Mouse (Mus musculus) spleen, postnatal 4 days (tissue): ENCODE data around the gene Adra1b.

Experiments used
- DNase-seq, 2 experiments: peaks; one replicate each; pipeline ENCODE4 v3.0.0; 2022; ENCODE audit warnings: low spot score in 2 of 2

The Adra1b gene

GRCm38 (mm10) chr11:43820552-43821460 lies 80.2 kb downstream of the Adra1b start:
- no peak for DNase-seq

- DNase-seq = no peak
Measured at GRCm38 (mm10) chr11:43817368-43817923, 83.6 kb downstream of the Adra1b start.

GRCm38 (mm10) chr11:43812535-43812934 lies 88.5 kb downstream of the Adra1b start:
- DNase-seq = no peak

DNA sequence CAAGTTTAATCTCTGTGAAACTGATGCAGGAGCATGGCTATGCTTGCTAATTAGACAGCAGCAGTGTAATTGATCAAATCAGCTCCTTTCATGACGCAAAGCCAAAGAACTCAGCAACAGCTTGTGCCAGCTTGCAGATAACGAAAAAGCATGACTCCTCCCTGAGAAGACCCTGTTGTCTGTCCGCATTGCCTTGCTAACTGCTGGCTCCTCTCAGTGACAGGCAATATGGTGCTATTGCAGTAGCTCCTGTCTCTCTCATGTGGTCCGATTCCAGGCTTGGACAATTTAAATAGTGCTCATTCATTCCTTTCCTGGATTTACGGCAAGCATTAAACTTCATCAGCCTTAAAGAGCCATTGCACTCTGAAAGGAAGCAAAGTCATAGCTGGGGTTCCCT lies 93.3 kb downstream of the Adra1b start:
- no peak for DNase-seq

DNA sequence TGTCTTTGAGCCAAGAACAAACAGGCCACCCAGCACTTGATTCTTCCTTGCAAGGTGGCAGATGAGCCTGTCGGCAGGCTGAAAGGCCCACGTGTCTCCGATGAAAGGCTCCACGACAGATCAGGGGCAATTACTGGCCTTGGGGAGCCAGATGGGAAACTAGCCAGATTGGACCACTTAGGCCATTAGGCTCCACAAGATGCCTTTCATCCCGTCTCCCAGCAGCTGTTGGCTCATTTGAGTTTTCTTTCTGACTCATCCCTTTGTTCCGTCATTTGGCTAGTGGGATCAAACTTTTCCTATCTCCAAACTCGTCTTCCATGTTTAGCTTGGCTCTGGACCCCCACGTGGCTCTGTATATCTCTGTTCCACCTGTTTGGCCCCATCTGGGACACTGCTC lies 105.0 kb downstream of the Adra1b start:
- DNase-seq = no peak

- no peak for DNase-seq
Measured at GRCm38 (mm10) chr11:43790446-43790845, 110.6 kb downstream of the Adra1b start.

GRCm38 (mm10) chr11:43783772-43784171 lies 117.2 kb downstream of the Adra1b start:
- DNase-seq = peak; percentile 21 to 70

GRCm38 (mm10) chr11:43783106-43783505 lies 117.9 kb downstream of the Adra1b start:
- no peak for DNase-seq

DNA sequence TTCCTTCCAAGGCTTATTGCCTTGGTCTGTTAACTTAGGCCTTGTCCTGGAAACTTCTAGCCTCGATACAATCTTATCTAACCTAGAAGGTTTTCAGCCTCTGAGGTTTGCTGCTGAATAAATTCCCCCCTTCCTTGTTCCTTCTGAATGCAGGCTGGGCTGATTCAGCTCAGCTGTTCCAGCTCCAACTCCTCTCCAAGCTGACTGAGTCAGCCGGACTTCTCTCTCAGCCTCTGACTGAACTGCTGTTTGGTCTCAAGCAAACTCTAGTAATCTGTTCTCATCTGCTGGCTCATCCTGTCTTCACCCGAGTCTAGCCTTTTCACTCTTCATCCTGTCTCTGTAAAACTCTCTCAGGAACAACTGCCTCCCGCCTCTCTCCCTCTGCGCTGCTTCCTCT lies 121.5 kb downstream of the Adra1b start:
- DNase-seq = no peak

DNA sequence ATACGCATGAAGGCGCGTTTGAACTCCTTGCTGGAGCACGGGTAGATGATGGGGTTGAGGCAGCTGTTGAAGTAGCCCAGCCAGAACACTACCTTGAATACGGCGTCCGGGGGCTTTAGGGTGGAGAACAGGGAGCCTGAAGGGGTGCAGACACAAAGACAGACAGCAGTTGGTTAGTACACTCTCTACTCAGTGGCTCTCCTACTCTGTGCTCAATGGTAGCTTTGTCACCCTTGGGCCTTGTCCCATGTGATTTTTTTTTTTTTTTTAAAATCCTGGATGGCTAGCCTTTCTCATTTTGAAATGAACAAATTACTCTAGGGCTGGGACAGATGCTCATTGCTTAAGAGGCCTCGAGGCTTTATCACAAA lies 124.7 kb downstream of the Adra1b start:
- no peak for DNase-seq

DNA sequence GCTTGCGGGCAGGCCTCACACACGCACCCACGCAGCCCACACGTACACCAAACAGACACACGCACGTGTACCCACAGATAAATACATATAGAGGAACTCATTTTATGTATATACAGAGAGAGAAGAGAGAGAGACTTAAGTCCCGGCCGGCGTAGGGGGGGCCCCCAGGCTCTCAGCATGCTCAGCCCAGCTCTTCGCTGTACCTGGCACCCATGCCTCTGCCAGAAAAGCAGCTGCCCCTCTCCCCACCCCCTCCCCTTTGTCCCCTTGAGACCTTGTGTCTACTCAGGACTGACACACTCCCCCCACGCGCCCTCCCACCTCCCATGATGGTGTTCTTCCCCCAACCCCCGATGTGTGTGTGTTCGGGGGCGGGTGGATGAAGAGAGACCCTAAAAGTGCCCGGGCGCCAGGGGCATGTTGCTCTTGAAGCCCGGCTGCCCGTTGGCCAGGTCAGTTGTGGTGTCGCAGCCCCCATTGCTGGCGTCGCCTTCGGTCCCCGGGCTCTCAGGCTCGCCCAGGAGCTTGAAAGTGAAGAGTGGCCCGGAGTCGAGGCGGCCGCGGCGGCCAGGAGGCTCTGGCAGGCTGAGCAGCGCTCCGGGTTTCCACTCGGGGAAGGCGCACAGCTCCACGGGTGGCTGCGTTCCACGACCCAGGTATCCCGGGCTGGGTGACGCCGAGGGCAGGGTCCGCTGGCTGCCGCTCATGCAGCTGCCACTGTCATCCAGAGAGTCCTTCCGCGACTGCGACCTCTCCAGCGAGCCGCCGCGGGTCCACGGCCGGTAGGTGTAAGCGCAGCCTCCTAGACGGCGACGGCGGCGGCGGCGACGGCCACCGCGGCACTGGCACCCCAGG lies 125.3 kb downstream of the Adra1b start:
- DNase-seq = peak; percentile 13 to 62

DNA sequence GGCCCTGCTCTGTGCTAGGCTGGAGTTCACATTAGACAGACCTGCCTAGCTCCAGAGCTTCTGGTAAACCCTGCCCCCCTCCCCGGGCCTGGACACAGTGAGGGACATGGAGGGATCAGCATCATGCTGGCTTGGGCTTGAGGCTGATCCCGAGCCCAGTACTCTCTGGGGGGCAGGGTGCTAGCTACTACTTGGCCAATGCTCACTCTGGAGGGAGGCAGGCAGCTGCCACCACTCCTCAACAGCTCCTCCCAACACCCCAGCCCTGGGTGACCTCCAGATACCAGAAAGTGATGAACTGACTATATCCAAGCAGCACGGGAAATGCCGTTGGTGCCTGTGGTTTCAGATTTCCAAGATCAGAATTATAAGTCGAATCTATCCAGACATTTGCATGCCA lies 127.3 kb downstream of the Adra1b start:
- DNase-seq = no peak

- no peak for DNase-seq
Measured at GRCm38 (mm10) chr11:43770110-43770509, 130.9 kb downstream of the Adra1b start.

DNA sequence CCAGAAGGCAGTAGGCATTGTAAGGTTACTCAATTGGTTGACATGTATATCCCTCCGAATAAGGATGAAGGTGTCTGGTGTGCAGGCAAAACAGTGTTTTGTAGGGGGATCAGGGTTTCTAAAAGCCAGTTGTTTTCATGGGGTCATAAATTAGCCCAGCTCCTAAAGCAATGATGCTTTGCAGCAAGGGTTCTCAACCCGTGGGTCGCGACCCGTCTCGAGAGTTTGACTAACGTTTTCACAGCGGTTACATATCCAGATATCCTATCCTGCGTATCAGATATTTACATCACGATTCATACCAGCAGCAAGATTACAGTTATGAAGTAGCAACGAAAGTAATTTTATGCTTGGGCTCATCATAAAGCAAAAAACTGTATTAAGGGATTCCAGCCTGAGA lies 133.3 kb downstream of the Adra1b start:
- no peak for DNase-seq

DNA sequence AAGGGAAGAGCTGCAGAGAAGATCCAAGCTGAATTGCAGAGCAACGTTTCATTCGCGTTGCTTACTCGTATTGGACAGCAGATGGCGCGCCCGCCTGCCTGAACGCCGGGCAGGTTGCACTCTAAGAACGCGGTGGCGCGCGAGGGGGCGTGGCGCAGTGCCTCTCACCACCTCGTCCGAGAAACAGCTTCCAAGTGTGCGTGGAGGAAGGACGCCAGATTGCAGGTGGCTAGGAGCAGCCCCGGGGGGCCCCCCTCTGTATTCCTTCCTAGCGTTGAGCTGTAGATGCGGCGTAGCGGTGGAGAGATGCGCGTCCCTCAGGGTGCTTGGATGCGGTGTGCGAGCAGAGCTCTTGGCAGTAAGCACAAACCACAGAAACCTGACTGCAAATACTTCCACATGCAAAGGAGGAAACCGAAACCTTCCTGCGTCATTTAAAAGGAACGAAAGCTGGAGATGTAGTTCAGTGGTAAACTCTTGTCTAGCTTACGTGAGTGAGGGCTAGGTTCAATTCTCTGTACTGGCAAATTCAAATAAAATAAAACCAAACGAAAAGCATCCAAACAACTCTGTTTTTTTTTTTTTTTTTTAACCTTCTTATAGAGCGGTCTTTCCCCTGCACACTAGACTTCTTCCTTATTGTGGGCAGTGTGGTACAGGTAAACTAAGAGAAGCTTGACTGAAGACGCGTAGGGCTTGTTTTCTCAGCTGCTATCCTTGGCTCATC lies 133.9 kb downstream of the Adra1b start:
- peak; percentile 57 to 77 for DNase-seq

- DNase-seq = no peak
Measured at GRCm38 (mm10) chr11:43758436-43758835, 142.6 kb downstream of the Adra1b start.

- no peak for DNase-seq
Measured at GRCm38 (mm10) chr11:43755411-43755810, 145.6 kb downstream of the Adra1b start.

DNA sequence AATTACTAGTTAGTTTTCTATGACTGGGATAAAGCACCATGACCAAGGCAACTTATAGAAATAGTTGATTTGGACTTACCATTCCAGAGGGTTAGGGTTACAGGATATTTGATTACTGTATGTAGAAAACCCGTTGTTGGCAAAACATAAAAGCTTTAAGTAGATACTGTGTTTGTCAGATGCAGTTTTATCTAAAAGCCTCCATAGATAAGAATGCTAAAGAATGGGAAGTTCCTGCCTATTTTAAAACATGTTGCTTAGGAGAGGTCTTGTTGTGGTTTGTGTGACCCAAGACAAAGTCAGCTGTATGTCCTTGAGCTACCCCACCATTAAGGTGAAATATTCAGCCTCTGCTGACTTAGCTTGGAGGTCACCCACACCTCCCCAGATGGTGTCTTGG lies 146.4 kb downstream of the Adra1b start:
- DNase-seq = no peak

DNA sequence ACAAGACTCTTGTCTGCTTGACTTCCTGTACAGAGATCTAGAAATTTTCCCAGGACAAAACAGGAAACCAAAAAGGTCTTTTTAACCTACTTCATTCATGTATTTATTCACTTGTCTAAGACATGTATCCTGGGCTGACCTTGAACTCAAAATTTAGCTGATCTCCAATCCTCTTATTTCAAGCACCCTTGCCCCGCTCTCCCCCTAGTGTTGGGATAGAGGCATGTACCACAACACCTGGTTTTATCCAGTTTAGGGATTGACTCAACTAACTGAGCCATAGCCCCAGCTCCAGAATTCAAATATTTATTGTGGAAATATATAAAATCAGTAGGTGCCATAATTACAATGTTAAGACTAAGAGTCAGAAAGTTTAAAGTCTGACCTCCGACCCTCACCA lies 149.5 kb downstream of the Adra1b start:
- no peak for DNase-seq

GRCm38 (mm10) chr11:43747233-43748226 lies 153.5 kb downstream of the Adra1b start, which contains the start of gene Ttc1:
Gene Ttc1 (minus strand): TSS chr11:43748008.
- DNase-seq = peak; percentile 94 to 96
